Mouse (Mus musculus): ENCODE results near the gene Zfp91. TPM values are rescaled to one million over a fixed set of nuclear protein-coding genes. Genes with fewer than 3 reads are reported as not detected.

Zfp91 gene
- polyA plus RNA-seq, 1 experiment from 2014 or later: 14.1 TPM

GRCm38 (mm10) chr19:12786803-12787395 lies 9.0 kb downstream of the Zfp91 start:
- Histone ChIP-seq H3K36me3 (no peaks in the 10 kb centered on the region), H3K9ac (no peak overlapping the region), H3K27ac (no peak overlapping the region), H3K4me3 (no peak overlapping the region), H3K27me3 (no peaks in the 10 kb centered on the region), H3K4me1 (peaks cover 3% of the 10 kb centered on the region; the same call in 1 of the 2 replicates), H3K4me2 (no peak overlapping the region), H3K9me3 (no peaks in the 10 kb centered on the region)
- ATAC-seq (ENCODE audit: borderline replicate concordance, extremely low read depth, low FRiP score, low TSS enrichment): no peak
- 88% methylated on average over 2 of the region's 2 CpGs for whole genome bisulfite sequencing

- Histone ChIP-seq H3K27ac (no peak overlapping the region), H3K9ac (no peak overlapping the region), H3K4me1 (no peaks in the 10 kb centered on the region), H3K4me2 (no peak overlapping the region), H3K9me3 (no peaks in the 10 kb centered on the region), H3K27me3 (no peaks in the 10 kb centered on the region), H3K36me3 (peaks cover 22% of the 10 kb centered on the region), H3K4me3 (no peak overlapping the region)
- no peak for ATAC-seq (ENCODE audit: borderline replicate concordance, extremely low read depth, low FRiP score, low TSS enrichment)
Observed at GRCm38 (mm10) chr19:12780437-12780836, 15.5 kb downstream of the Zfp91 start.

- H3K9me3 ChIP-seq: no peaks in the 10 kb centered on the region
- 54% methylated on average over 5 of the region's 5 CpGs for WGBS
- peaks cover 60% of the 10 kb centered on the region for H3K36me3 ChIP-seq
- H3K27me3 ChIP-seq: no peaks in the 10 kb centered on the region
- no peak overlapping the region for H3K4me3 ChIP-seq
- H3K4me1 ChIP-seq: 0 out of 2 replicates have a peak, but pooled peaks cover 3% of the 10 kb centered on the region
- H3K4me2 ChIP-seq: no peak overlapping the region
- ATAC-seq (ENCODE audit: borderline replicate concordance, extremely low read depth, low FRiP score, low TSS enrichment): no peak
- H3K9ac ChIP-seq: no peak overlapping the region
- H3K27ac ChIP-seq: no peak overlapping the region
Observed at GRCm38 (mm10) chr19:12770888-12771287, 25.0 kb downstream of the Zfp91 start.

- H3K27me3 ChIP-seq: no peaks in the 10 kb centered on the region
- H3K4me2 ChIP-seq: no peak within 1 kb of the TSS
- H3K4me3 ChIP-seq: no peak within 1 kb of the TSS
- no peaks in the 10 kb centered on the region for H3K9me3 ChIP-seq
- H3K4me1 ChIP-seq: no peaks in the 10 kb centered on the region
- no peak within 1 kb of the TSS for H3K9ac ChIP-seq
- 64% methylated on average over 7 of the region's 7 CpGs for WGBS
- H3K27ac ChIP-seq: no peak within 1 kb of the TSS
- ATAC-seq (ENCODE audit: borderline replicate concordance, extremely low read depth, low FRiP score, low TSS enrichment): no peak
- peaks cover 73% of the 10 kb centered on the region for H3K36me3 ChIP-seq
Observed at GRCm38 (mm10) chr19:12765308-12765707, 30.6 kb downstream of the Zfp91 start, which contains the start of gene Cntf. Gene Cntf, minus strand, starts transcription at chr19:12765632.

GRCm38 (mm10) chr19:12762212-12763130 lies 33.5 kb downstream of the Zfp91 start:
- no peak for ATAC-seq (ENCODE audit: borderline replicate concordance, extremely low read depth, low FRiP score, low TSS enrichment)
- 63% methylated on average over 2 of the region's 2 CpGs for WGBS
- Histone ChIP-seq H3K9me3 (no peaks in the 10 kb centered on the region), H3K27ac (no peak overlapping the region), H3K4me2 (no peak overlapping the region), H3K4me1 (no peaks in the 10 kb centered on the region), H3K9ac (no peak overlapping the region), H3K27me3 (no peaks in the 10 kb centered on the region), H3K4me3 (no peak overlapping the region), H3K36me3 (peaks cover 45% of the 10 kb centered on the region)

- H3K4me3 ChIP-seq: no peak overlapping the region
- H3K27ac ChIP-seq: no peak overlapping the region
- H3K4me1 ChIP-seq: no peaks in the 10 kb centered on the region
- peaks cover 27% of the 10 kb centered on the region for H3K36me3 ChIP-seq
- WGBS: 80% methylated on average over 2 of the region's 2 CpGs
- no peaks in the 10 kb centered on the region for H3K27me3 ChIP-seq
- H3K9ac ChIP-seq: no peak overlapping the region
- no peak for ATAC-seq (ENCODE audit: borderline replicate concordance, extremely low read depth, low FRiP score, low TSS enrichment)
- no peaks in the 10 kb centered on the region for H3K9me3 ChIP-seq
- no peak overlapping the region for H3K4me2 ChIP-seq
Observed at GRCm38 (mm10) chr19:12759656-12760055, 36.3 kb downstream of the Zfp91 start.

GRCm38 (mm10) chr19:12758936-12759478 lies 36.9 kb downstream of the Zfp91 start:
- Histone ChIP-seq H3K4me2 (no peak overlapping the region), H3K27me3 (no peaks in the 10 kb centered on the region), H3K9me3 (no peaks in the 10 kb centered on the region), H3K4me1 (no peaks in the 10 kb centered on the region), H3K27ac (no peak overlapping the region), H3K36me3 (peaks cover 22% of the 10 kb centered on the region), H3K4me3 (no peak overlapping the region), H3K9ac (no peak overlapping the region)
- ATAC-seq (ENCODE audit: borderline replicate concordance, extremely low read depth, low FRiP score, low TSS enrichment): no peak
- 79% methylated on average over 1 of the region's 1 CpGs for WGBS

- no peaks in the 10 kb centered on the region for H3K36me3 ChIP-seq
- H3K27me3 ChIP-seq: no peaks in the 10 kb centered on the region
- H3K9me3 ChIP-seq: no peaks in the 10 kb centered on the region
- H3K4me3 ChIP-seq: no peak overlapping the region
- ATAC-seq (ENCODE audit: borderline replicate concordance, extremely low read depth, low FRiP score, low TSS enrichment): no peak
- 68% methylated on average over 3 of the region's 3 CpGs for WGBS
- no peak overlapping the region for H3K4me2 ChIP-seq
- no peaks in the 10 kb centered on the region for H3K4me1 ChIP-seq
- H3K27ac ChIP-seq: no peak overlapping the region
- H3K9ac ChIP-seq: no peak overlapping the region
Observed at GRCm38 (mm10) chr19:12756286-12756685, 39.6 kb downstream of the Zfp91 start.

- 52% methylated on average over 2 of the region's 2 CpGs for WGBS
- no peak for ATAC-seq (ENCODE audit: borderline replicate concordance, extremely low read depth, low FRiP score, low TSS enrichment)
- no peak overlapping the region for H3K4me2 ChIP-seq
- no peaks in the 10 kb centered on the region for H3K36me3 ChIP-seq
- H3K9ac ChIP-seq: no peak overlapping the region
- H3K27me3 ChIP-seq: no peaks in the 10 kb centered on the region
- no peaks in the 10 kb centered on the region for H3K4me1 ChIP-seq
- H3K4me3 ChIP-seq: no peak overlapping the region
- no peaks in the 10 kb centered on the region for H3K9me3 ChIP-seq
- H3K27ac ChIP-seq: no peak overlapping the region
Observed at GRCm38 (mm10) chr19:12731950-12732349, 64.0 kb downstream of the Zfp91 start.

- H3K27ac ChIP-seq: no peak overlapping the region
- no peak overlapping the region for H3K4me2 ChIP-seq
- H3K4me1 ChIP-seq: no peaks in the 10 kb centered on the region
- H3K9ac ChIP-seq: no peak overlapping the region
- no peaks in the 10 kb centered on the region for H3K27me3 ChIP-seq
- no peak overlapping the region for H3K4me3 ChIP-seq
- WGBS: 60% methylated on average over 1 of the region's 1 CpGs
- H3K36me3 ChIP-seq: no peaks in the 10 kb centered on the region
- no peak for ATAC-seq (ENCODE audit: borderline replicate concordance, extremely low read depth, low FRiP score, low TSS enrichment)
- H3K9me3 ChIP-seq: no peaks in the 10 kb centered on the region
Observed at GRCm38 (mm10) chr19:12731036-12731435, 64.9 kb downstream of the Zfp91 start.

- no peak for ATAC-seq (ENCODE audit: borderline replicate concordance, extremely low read depth, low FRiP score, low TSS enrichment)
Observed at GRCm38 (mm10) chr19:12725851-12726250, 70.1 kb downstream of the Zfp91 start.

GRCm38 (mm10) chr19:12722308-12722707 lies 73.6 kb downstream of the Zfp91 start:
- WGBS: 64% methylated on average over 2 of the region's 3 CpGs
- Histone ChIP-seq H3K9me3 (no peaks in the 10 kb centered on the region), H3K27me3 (no peaks in the 10 kb centered on the region), H3K27ac (no peak overlapping the region), H3K36me3 (no peaks in the 10 kb centered on the region), H3K4me2 (no peak overlapping the region), H3K9ac (no peak overlapping the region), H3K4me1 (no peaks in the 10 kb centered on the region), H3K4me3 (no peak overlapping the region)
- ATAC-seq (ENCODE audit: borderline replicate concordance, extremely low read depth, low FRiP score, low TSS enrichment): no peak

More at GRCm38 (mm10) chr19:12725851-12726250, 70.1 kb downstream of the Zfp91 start:
- Histone ChIP-seq H3K4me1 (no peaks in the 10 kb centered on the region), H3K4me3 (no peak overlapping the region), H3K27ac (no peak overlapping the region), H3K9ac (no peak overlapping the region), H3K9me3 (no peaks in the 10 kb centered on the region), H3K36me3 (no peaks in the 10 kb centered on the region), H3K4me2 (no peak overlapping the region), H3K27me3 (no peaks in the 10 kb centered on the region)
- 72% methylated on average over 1 of the region's 1 CpGs for WGBS

Measured in lung, embryonic 15.5 days (tissue).